Mouse (Mus musculus): Measurements from ENCODE around the gene Gm11111.

Gene Gm11111

GRCm38 (mm10) chr5:98580811-98581210 is 28.3 kb downstream of the Gm11111 start:
- DNase-seq (ENCODE audit: low read depth, low spot score): no peak

- no peak for DNase-seq (ENCODE audit: low read depth, low spot score)
Measured at GRCm38 (mm10) chr5:98582051-98582450, 29.6 kb downstream of the Gm11111 start.

GRCm38 (mm10) chr5:98585915-98586314 is 33.4 kb downstream of the Gm11111 start:
- no peak for DNase-seq (ENCODE audit: low read depth, low spot score)
